Mouse (Mus musculus) urinary bladder, postnatal 25 days (tissue): ENCODE data around the gene Kcnip4.
A peak's percentile ranks its signal among the peaks of the same experiment; 100 is the strongest.

Experiments
- DNase-seq: peaks from one replicate; pipeline ENCODE4 v3.0.0; 2022; ENCODE audit warnings: low spot score

The Kcnip4 gene

DNA sequence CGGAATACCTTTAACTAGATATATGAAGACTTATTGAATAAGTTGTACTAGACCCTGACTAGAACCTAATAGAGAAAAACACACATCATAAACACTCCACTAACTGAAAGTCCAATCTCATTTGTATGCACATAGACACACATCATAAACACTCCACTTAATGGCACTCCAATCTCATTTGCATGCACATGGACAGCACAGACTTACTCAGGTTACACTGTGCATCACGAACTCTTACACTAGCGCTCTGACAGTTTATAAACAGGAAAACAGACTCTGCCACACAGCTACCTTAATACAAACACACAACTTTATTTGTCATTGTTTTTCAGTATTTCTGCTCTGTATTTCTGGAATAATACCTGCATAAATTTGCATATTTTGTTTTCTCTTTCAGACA, 168.3 kb downstream of the Kcnip4 start:
- DNase-seq = no peak

- no peak for DNase-seq
Measured at GRCm38 (mm10) chr5:49352061-49352460, 172.6 kb downstream of the Kcnip4 start.

- DNase-seq = peak; percentile 16
Measured at GRCm38 (mm10) chr5:49350126-49350909, 174.4 kb downstream of the Kcnip4 start.

GRCm38 (mm10) chr5:49349541-49349940, 175.2 kb downstream of the Kcnip4 start:
- DNase-seq = no peak

DNA sequence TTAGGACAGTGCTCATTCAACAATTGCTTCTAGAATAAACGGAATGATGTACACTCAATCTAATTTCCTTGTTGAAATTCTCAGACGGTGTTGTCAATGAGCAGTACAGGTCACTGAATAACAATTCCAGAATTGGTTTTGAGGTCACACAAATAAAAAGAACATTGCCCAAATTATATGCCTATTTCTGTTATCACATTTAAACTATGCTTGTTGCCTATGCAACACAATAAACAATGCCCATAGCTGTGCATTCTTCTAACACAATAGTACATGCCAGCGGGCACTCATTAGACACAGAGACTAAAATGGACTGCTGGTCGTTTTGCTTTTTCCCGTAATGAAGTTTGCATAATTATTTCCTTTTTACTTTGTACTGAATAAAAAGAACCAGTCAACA, 176.2 kb downstream of the Kcnip4 start:
- DNase-seq = no peak

GRCm38 (mm10) chr5:49344606-49345005, 180.1 kb downstream of the Kcnip4 start:
- no peak for DNase-seq

GRCm38 (mm10) chr5:49337164-49337563, 187.5 kb downstream of the Kcnip4 start:
- no peak for DNase-seq

- DNase-seq = no peak
Measured at GRCm38 (mm10) chr5:49333063-49333462, 191.6 kb downstream of the Kcnip4 start.

DNA sequence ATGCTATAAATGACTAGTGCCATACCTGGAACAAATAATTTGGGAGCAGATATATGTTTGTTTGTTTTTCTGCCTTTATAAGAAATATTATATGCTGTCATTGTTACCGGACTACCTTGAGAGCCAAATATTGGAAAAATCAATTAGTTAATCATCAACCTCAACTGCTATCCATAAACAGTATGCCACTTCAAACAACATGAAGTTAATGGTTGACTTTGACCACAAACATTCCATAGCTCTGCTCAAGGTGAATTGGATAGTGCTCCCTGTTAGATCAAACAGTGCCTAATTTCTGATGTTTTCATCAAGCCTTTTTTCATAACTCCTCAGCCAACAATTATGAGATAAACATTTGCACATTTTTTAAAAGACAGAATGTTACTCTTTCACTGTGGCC, 195.7 kb downstream of the Kcnip4 start:
- no peak for DNase-seq

- no peak for DNase-seq
Measured at GRCm38 (mm10) chr5:49318661-49319060, 206.0 kb downstream of the Kcnip4 start.

DNA sequence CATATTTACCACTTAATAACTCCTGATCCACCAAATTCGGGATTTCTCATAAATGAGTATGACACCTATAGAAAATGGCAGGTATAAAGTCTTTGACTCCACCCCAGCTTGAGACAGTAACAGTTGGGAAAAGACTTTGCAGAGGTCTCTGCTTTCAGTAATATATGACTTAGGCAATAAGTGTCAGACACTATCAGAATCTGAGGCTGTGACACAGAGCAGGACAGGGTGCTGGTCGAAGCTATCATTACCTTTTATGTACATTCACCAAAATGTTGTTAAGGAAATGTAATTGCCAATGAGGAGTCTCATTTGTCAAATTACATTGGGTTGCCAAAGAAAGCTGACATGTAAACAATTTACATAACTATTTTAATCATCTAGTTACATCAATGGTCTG, 206.8 kb downstream of the Kcnip4 start:
- no peak for DNase-seq

DNA sequence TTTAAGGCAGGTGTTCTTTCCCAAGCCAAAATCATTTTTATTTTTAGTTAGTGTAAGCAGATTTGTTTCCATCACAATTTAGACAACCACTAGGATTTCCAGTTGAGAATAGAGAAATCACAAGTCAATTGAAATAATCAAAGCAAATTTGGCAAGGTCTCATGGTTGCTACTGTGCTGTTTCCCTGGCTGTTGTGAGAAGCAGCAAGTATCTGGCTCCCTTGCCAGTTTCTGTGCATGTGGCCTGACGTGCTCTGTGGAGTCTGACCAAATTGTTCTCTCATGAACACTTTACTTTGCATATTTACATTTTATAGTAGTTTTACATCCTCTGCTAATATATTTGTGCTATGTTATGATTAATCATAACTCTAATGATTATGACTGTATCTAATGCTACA, 217.9 kb downstream of the Kcnip4 start:
- no peak for DNase-seq

GRCm38 (mm10) chr5:49305321-49305720, 219.4 kb downstream of the Kcnip4 start:
- no peak for DNase-seq

DNA sequence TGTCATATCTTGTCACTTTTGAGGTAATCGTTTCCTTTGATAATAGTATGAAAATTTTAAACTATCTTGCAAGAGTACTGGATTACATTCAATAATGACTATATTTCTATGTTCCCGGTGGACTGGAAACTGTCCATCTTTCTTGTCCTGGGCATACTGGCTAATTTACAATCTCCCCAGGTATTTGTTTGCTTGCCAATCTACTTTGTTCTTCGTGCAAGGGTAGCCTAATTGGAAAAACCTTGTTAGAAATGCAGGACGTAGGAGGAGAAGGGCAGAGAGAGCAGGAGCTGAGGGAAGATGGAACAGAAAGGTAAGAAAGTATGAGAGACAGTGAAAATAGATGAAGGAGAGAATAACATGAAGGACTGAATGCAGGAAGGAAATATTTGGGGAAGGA, 226.1 kb downstream of the Kcnip4 start:
- DNase-seq = no peak

DNA sequence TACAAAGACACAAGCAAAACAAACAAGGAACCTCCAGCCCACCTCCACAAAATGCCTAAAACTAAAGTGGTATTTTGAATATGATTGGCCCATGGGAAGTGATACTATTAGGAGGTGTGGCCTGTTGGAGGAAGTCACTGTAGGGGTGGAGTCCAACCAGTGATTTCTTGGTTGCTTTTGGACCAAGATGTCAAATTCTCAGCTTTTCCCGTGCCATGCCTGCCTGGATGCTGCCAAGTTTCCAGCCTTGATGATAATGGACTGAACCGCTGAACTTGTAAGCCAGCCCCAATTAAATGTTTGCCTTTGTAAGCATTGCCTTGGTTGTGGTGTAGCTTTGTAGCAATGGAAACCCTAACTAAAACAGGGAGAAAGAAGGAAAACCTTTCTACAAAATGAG, 232.3 kb downstream of the Kcnip4 start:
- DNase-seq = no peak

GRCm38 (mm10) chr5:49291801-49292200, 232.9 kb downstream of the Kcnip4 start:
- no peak for DNase-seq

DNA sequence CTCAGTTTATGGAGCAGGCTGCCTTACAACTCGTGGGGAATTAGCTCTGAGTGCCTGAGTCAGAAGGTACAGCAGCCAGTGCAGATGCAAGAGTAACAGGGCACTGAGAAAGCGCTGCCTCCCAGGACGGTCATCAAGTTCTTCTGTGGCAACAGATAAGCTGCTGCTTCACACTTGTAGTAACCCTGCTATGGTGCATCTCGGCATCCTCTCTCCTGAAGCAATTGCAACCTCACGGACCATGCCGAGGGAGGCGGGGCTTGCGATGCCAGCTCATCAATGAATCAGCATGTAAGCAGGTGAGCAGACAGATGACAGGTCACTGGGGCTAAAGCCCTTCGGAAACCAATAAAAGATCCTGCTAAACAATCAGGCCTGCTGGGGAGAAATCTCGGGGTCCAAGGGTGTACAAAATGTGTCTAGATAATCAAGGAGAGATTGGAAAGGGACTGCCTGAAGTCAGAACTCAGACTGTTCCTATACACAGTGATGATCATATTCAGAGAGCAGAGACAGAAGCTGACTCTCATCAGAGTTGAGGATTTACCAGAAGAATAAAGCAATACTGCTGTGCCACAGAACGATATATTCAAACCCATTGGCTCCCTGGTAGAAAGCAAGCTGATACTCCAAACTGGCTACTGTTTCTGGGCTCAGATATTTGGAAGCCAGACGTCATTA, 239.1 kb downstream of the Kcnip4 start:
- no peak for DNase-seq

- no peak for DNase-seq
Measured at GRCm38 (mm10) chr5:49284776-49285175, 239.9 kb downstream of the Kcnip4 start.

GRCm38 (mm10) chr5:49283403-49283802, 241.3 kb downstream of the Kcnip4 start:
- DNase-seq = no peak

DNA sequence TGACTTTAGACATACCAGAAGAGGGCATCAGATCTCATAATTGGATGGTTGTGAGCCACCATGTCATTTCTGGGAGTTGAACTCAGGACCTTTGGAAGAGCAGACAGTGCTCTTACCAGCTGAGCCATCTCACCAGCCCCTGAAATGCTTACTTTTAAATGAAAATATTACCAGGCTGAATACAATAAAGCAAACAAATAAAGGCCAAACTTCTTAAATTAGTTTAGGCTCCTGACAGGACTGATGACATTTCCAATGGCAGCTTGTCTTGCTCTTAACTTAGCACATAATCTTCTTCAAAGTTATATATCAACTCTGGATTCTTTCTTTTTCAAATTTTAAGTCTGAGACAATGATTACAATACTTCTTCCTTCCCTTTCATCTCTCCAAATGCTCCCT, 252.8 kb downstream of the Kcnip4 start:
- no peak for DNase-seq

- DNase-seq = no peak
Measured at GRCm38 (mm10) chr5:49268807-49269206, 255.9 kb downstream of the Kcnip4 start.

GRCm38 (mm10) chr5:49259356-49259755, 265.4 kb downstream of the Kcnip4 start:
- no peak for DNase-seq

DNA sequence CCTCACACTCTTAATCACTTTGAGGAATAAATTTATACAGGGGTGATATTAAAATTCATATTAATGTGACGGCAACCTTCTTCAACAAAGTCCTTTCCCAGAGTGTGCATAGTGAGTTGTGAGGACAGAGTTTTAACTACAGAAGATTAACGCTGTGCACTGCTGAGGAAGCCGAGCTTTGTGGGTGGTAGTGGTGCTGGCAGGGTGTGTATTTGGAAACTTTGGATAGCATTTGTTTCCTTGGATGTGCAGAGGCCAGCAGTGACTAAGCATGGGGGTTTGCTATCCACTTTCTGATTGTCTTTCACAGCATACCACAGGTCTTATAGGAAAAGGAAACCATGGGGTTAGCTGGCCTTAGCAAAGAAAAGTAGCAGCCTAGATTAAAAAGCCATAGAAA, 267.9 kb downstream of the Kcnip4 start:
- no peak for DNase-seq

DNA sequence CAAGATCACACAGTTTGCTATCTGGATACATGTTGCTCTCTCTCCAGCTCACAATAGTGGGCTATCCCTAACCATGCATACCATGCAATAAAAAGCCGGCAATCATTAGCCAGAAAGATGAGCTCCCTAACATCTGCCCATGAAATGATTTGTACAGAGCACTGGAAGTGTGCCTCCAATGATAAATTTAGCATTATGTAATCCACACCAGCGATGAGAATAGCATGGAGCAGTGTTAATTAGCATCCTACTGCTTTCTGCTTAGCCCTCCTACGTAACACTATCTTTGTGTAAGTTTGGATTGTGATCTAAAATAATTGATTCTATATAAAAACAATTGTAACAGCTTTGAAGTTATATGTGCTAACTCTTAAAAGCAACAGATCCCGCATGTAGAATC, 268.7 kb downstream of the Kcnip4 start:
- DNase-seq = no peak
